Mouse (Mus musculus) ES-E14 (cell line): ENCODE results near the gene Wdpcp. TPM values are rescaled to one million over a fixed set of nuclear protein-coding genes. Genes with fewer than 3 reads are reported as not detected.
A peak's percentile ranks its signal among the peaks of the same experiment; 100 is the strongest.
"Not testable (repeated sequence)": the region's sequence is repeated elsewhere in the genome, so short reads cannot be mapped to it uniquely, and the experiment has no call there.

Source experiments
- DNase-seq: peaks from one replicate; pipeline ENCODE4 v3.0.0-alpha.2; 2013; ENCODE audit warnings: low read depth, low spot score
- H3K27ac ChIP-seq: 2 replicates; pipeline ENCODE4 v1.5.1; 2012; ENCODE audit warnings: low read depth, mild to moderate bottlenecking, low read length, moderate library complexity, mixed read lengths; ENCODE audit not compliant: poor library complexity, insufficient read depth, severe bottlenecking
- H3K36me3 ChIP-seq: 2 replicates; pipeline ENCODE4 v1.6.1; 2012; ENCODE audit warnings: mild to moderate bottlenecking, low read length, moderate library complexity, mixed read lengths; ENCODE audit not compliant: control insufficient read depth, poor library complexity, insufficient read depth, severe bottlenecking
- H3K4me1 ChIP-seq, 2 experiments: fragments of 150-350 bp in 1 of 2; sonication (generic) in 1 of 2; 2 replicates each; pipeline ENCODE4 v1.6.1; 2012; ENCODE audit warnings: low read length in 2 of 2, mild to moderate bottlenecking in 1 of 2, mixed read lengths in 1 of 2; ENCODE audit not compliant: control insufficient read depth in 2 of 2, insufficient read depth in 2 of 2, poor library complexity in 1 of 2
- H3K4me3 ChIP-seq, 2 experiments: fragments of 150-350 bp in 1 of 2; sonication (generic) in 1 of 2; 2 replicates each; pipeline ENCODE4 v1.5.1; 2012; ENCODE audit warnings: low read length in 2 of 2, low read depth in 1 of 2, mild to moderate bottlenecking in 1 of 2, mixed read lengths in 1 of 2; ENCODE audit not compliant: insufficient read depth in 1 of 2, poor library complexity in 1 of 2, severe bottlenecking in 1 of 2
- H3K9ac ChIP-seq: 2 replicates; pipeline ENCODE4 v1.6.1; 2012; ENCODE audit warnings: low read depth, mild to moderate bottlenecking, low read length, mixed read lengths; ENCODE audit not compliant: poor library complexity, insufficient read depth, severe bottlenecking
- H3K9me3 ChIP-seq: fragments of 150-350 bp; sonication (generic); 2 replicates; pipeline ENCODE4 v1.6.1; 2012; ENCODE audit warnings: low read depth, mild to moderate bottlenecking, low read length; ENCODE audit not compliant: control insufficient read depth, insufficient read depth
- CHD2 ChIP-seq: IDR thresholded peaks from 2 replicates; pipeline ENCODE4 v1.6.1; 2014; ENCODE audit warnings: mild to moderate bottlenecking, low read depth, low read length, inconsistent platforms
- HCFC1 ChIP-seq: IDR thresholded peaks from 2 replicates; pipeline ENCODE4 v1.6.1; 2012; ENCODE audit warnings: low read length, inconsistent platforms, borderline replicate concordance; ENCODE audit not compliant: insufficient read depth
- MAFK ChIP-seq: IDR thresholded peaks from 2 replicates; pipeline ENCODE4 v1.6.1; 2014; ENCODE audit warnings: mild to moderate bottlenecking, low read depth, low read length, inconsistent platforms; ENCODE audit not compliant: insufficient read depth
- ZC3H11A ChIP-seq: IDR thresholded peaks from 2 replicates; pipeline ENCODE4 v1.6.1; 2012; ENCODE audit warnings: low read depth, mild to moderate bottlenecking, inconsistent platforms, low read length, borderline replicate concordance
- ZNF384 ChIP-seq: IDR thresholded peaks from 2 replicates; pipeline ENCODE4 v1.6.1; 2012; ENCODE audit warnings: low read depth, low read length, inconsistent platforms
- in situ Hi-C, 2 experiments: fragments of 600-800 bp; cut with MboI; formaldehyde crosslinking; loops; one replicate each; pipeline ENCODE4 v1.15.1; 2025; ENCODE audit warnings: low sequenced_read_pairs in 2 of 2, inconsistent platforms in 1 of 2; ENCODE audit not compliant: unreplicated experiment in 2 of 2
- total RNA-seq: library from RNA; depleted of rRNA; stranded (reverse); fragments of 300-350 nt; gene quantifications from 2 replicates; pipeline ENCODE4 v1.2.3, GENCODE M21; 2012; rRNA removed

Wdpcp gene
- total RNA-seq = 1.9 and 3.0 TPM in 2 replicates

DNA sequence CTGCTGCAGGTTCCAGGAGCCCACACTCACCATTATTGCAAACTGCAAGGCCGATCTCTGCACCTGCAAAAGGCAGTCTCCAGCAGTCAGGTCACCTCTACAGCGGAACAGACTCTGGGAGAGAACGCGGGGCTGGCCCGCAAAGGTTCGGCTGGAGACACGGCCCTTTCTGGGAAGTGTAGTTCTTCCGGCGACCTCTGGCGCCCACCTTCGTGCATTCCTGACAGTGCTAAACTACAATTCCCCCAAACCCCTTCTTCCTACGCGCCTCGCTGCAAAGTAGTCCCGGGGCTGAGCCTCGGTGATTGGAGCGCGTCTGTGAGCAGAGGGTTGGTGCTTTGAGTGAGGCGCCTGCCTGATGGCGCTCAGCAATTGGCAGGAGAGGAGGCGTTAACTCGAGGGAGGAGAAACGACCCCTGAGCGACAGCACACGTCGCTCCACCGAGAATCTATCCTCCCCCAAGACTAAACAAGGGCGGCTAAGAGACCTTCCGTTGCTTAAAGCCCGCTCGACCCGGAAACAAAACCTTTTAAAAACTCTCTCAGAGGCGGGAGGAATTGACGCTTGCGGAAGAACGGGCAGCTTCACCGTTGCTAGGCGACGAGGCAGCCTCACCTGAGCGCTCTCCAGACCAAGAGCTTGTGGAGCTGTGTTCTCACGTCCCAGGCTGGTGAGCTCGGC is at the start of gene Wdpcp, which contains the start of gene Mdh1:
Gene Wdpcp, plus strand, starts transcription at position 536 of the 682 bp plus-strand sequence.
Gene Mdh1, minus strand, starts transcription at position 668 of the 682 bp plus-strand sequence.
- Histone ChIP-seq H3K9ac (peak within 1 kb of the TSS; percentile 76), H3K27ac (no peak within 1 kb of the TSS)
- TF ChIP-seq HCFC1 (peak; percentile 99), ZC3H11A (no peak), CHD2 (peak; percentile 40; the same call in 1 of the 2 replicates)

DNA sequence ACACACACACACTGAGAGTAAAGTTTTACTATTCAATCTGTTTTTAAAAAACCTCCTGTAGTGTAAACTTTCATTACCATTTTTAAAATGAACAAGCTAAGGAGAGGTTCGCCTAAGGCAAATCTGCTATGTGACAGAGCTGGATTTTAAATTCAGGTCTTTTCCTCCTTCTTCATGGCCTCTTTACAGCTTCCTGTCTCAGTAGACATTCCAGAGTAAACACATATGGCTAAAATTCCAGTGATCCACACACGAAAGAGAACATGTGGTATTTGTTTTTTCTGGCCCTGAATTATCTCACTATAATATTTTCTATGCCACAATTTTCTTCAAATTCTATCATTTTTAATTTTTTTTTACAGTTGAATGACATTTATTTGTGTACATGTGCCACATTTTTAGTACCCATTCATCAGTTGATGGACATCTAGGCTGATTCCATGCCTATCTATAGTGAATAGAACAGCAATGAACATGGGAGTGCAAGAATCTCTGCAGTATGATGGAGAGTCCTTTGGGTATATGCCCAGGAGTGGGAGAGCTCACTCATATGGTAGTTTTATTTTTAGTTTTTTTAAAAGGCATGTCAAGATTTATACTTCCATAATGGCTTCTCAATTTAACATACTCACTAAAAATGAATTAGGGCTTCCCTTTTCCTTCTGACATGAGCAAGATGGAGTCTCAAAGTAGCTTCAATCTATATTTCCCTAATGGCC is 43.2 kb upstream of the Wdpcp start:
- Histone ChIP-seq H3K27ac (no peak overlapping the region), H3K4me1 (no peaks in the 10 kb centered on the region), H3K9ac (no peak overlapping the region), H3K9me3 (no peaks in the 10 kb centered on the region), H3K4me3 (no peak overlapping the region), H3K36me3 (no peaks in the 10 kb centered on the region)
- TF ChIP-seq ZNF384 = no peak
- no peak for TF ChIP-seq CHD2
- TF ChIP-seq MAFK = no peak
- no peak for TF ChIP-seq ZC3H11A
- no peak for TF ChIP-seq HCFC1
- DNase-seq = no peak
- in situ Hi-C loops = no loop called here

More for the DNA sequence above, at the start of gene Wdpcp, which contains the start of gene Mdh1:
- peak; percentile 95 for DNase-seq
- Histone ChIP-seq H3K4me1 (peaks cover 2% of the 10 kb centered on the region in 2 experiments; a peak in 2 of 4 replicates), H3K4me3 (peak within 1 kb of the TSS; percentile 88 to 95), H3K36me3 (no peaks in the 10 kb centered on the region), H3K9me3 (no peaks in the 10 kb centered on the region)
- in situ Hi-C loops = no loop called here

DNA sequence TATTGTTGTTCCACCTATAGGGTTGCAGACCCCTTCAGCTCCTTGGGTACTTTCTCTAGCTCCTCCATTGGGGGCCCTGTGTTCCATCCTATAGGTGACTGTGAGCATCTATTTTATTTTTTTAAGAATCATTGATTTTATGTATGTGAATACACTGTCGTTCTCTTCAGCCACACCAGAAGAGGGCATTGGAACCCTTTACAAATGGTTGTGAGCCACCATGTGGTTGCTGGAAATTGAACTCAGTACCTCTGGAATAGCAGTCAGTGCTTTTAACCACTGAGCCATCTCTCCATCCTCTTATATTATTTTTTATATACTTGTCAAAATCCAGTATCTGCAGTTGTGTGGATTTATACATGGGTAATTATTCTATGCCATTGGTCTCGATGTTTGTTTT is 41.2 kb upstream of the Wdpcp start:
- H3K36me3 ChIP-seq, H3K4me3 ChIP-seq, DNase-seq, H3K4me1 ChIP-seq, H3K27ac ChIP-seq, H3K9me3 ChIP-seq, in situ Hi-C loops, H3K9ac ChIP-seq: not testable (repeated sequence)

DNA sequence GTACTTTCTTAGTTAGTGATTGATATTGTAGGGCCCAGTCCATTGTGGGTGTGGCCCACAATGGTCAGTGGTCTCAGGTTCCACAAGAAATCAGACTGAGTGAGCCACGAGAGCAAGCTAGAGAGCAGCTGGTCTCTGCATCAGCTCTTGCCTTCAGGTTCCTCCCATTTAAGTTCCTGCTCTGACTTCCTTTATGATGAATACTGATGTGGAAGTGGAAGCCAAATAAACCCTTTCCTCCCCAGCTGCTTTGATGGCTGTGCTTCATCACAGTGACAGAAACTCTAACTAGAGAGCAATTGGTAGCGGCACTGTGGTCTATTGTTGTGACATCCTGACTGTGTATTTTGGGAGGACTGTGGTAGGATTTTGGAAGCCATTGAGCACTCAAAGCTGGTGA is 32.0 kb upstream of the Wdpcp start:
- Histone ChIP-seq H3K36me3 (no peaks in the 10 kb centered on the region), H3K9ac (no peak overlapping the region), H3K4me3 (no peak overlapping the region), H3K4me1 (no peaks in the 10 kb centered on the region), H3K27ac (no peak overlapping the region), H3K9me3 (no peaks in the 10 kb centered on the region)
- in situ Hi-C loops = no loop called here
- no peak for TF ChIP-seq MAFK
- no peak for TF ChIP-seq CHD2
- TF ChIP-seq HCFC1 = no peak
- TF ChIP-seq ZC3H11A = no peak
- no peak for TF ChIP-seq ZNF384
- no peak for DNase-seq
